Mouse (Mus musculus): ENCODE results near the gene Rab31.

Rab31 gene

DNA sequence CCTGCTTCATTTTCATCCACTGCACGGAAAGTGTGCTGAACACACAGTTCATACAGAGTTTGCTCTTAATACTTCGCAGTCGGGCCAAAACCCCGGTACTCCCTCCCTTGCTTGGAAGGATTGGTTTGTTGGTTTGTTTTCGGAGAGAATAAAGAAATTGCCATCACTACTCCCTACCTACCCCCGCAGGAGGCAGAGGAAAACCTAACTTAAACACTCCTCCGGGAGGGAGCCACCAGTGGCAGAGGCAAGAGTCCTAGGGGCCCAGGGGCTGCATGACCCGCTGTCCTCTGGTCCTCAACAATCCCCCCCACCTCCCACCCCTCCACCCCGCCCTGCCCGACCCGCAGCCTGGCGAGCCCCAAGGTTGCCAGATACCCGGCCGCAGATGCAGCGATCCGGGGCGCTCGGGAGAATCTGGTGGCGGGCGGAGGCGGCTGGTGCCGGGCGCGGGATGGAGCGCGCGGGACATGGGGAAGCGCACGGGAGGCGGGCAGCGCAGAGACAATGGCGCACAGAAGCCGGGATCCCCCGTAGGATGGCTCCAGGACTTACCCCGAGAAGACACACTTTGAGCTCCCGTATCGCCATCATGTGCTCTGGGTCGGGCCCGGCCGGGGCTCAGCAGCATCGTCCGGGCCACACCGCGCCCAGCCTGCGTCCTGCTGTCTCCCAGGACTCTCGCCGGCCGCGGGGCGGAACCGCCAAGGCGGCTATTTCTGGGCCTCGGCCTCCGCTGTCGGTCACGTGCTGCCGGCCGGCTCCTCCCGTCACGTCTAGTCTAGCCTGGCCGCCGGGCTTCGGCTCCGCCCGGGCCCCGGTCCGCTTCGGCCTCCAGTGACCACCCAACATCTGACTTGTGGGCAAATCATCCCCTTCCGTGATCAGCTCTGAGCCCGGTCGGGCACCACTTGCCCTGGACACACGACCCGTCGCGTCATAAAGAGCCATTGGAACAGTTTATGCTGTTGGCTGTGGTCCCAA is at the start of gene Rab31:
TSS of gene Rab31 (minus strand) at position 802 of the 984 bp plus-strand sequence.
- peak; percentile 71 to 79 for DNase-seq (ENCODE audit: low spot score in 2 of 2)

- DNase-seq (ENCODE audit: low spot score in 2 of 2) = no peak
Measured at GRCm38 (mm10) chr17:65820197-65820596, 47.6 kb upstream of the Rab31 start.

GRCm38 (mm10) chr17:65813763-65814162 is 41.2 kb upstream of the Rab31 start:
- no peak for DNase-seq (ENCODE audit: low spot score in 2 of 2)

DNA sequence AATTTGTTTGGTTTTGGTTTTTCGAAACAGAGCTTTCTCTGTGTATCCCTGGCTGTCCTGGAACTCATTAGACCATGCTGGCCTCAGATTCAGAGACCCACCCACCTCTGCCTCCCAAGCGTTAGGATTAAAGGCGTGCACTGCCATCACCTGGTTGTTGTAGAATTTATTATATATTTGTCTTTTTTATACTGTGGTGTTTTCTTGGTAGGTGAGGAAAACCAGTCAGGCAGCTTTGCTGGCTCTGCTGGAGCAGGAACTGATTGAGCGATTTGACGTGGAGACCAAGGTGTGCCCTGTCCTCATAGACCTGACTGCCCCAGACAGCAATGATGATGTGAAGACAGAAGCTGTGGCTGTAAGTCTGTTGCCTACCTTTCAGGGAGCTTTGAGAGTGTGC is 38.5 kb upstream of the Rab31 start:
- no peak for DNase-seq (ENCODE audit: low spot score in 2 of 2)

DNA sequence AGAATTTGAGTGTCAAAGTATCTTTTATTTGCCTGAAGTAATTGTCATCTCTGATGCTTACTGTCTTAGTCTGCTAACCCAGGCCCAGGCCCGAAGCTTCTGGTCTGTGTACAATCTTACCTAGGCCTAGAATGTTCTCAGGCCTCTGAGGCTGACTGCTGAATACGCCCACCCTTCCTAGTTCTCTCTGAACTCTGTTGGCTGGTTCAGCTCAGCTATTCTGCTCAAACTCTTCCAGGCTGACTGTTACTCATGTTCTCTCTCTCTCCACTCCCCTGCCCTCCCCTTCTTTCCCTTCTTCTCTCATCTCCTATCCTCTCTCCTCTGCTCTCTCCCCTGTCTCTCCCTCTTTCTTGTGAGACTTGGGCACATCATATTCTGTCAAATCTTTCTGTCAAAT is 33.9 kb upstream of the Rab31 start:
- DNase-seq (ENCODE audit: low spot score in 2 of 2) = no peak

DNA sequence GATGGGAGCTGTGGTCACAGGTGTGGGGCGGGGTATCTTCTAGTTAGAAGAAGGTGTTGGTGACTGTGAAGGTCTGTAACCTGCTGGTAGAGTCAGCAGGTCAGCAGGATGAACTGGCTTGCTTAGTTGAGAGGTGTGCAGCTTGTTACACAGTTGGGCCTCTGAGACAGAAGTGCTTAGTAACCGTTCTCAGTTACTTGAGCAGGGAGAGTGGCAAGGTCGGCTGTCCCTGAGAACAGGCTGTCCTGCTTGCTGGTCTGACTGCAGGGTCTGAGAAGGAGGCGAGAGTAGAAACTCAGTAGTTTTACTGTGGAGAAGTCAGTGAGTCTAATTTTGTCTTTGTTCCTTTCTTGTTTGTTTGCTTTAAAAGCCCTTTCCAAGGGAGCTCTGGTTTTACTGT is 33.4 kb upstream of the Rab31 start:
- DNase-seq (ENCODE audit: low spot score in 2 of 2) = no peak

GRCm38 (mm10) chr17:65802026-65802425 is 29.5 kb upstream of the Rab31 start:
- DNase-seq (ENCODE audit: low spot score in 2 of 2) = no peak

DNA sequence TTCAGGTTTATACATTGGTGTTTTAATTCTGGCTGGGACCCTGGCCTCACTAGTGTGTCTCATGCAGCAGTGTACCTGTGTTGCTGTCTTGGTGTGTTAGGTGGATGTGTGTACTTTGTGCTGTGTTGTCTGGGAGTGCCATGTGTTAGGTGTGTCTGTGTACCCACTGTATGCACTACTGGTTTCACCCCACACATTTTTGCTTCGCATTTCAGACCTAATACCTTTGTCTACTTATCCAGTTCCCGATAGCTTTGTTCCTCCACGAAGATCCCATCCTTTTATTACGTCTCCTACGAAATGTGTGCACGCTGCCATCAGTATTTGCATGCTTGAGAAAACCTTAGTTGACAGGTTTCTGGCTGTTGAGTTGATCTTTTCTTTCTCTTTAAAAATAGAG is 27.9 kb upstream of the Rab31 start:
- DNase-seq (ENCODE audit: low spot score in 2 of 2) = no peak

GRCm38 (mm10) chr17:65799353-65799752 is 26.8 kb upstream of the Rab31 start:
- no peak for DNase-seq (ENCODE audit: low spot score in 2 of 2)

GRCm38 (mm10) chr17:65798446-65798845 is 25.9 kb upstream of the Rab31 start:
- DNase-seq (ENCODE audit: low spot score in 2 of 2) = no peak

GRCm38 (mm10) chr17:65796056-65796455 is 23.5 kb upstream of the Rab31 start:
- no peak for DNase-seq (ENCODE audit: low spot score in 2 of 2)

GRCm38 (mm10) chr17:65794096-65794850 is 21.7 kb upstream of the Rab31 start:
- DNase-seq (ENCODE audit: low spot score in 2 of 2) = no peak

DNA sequence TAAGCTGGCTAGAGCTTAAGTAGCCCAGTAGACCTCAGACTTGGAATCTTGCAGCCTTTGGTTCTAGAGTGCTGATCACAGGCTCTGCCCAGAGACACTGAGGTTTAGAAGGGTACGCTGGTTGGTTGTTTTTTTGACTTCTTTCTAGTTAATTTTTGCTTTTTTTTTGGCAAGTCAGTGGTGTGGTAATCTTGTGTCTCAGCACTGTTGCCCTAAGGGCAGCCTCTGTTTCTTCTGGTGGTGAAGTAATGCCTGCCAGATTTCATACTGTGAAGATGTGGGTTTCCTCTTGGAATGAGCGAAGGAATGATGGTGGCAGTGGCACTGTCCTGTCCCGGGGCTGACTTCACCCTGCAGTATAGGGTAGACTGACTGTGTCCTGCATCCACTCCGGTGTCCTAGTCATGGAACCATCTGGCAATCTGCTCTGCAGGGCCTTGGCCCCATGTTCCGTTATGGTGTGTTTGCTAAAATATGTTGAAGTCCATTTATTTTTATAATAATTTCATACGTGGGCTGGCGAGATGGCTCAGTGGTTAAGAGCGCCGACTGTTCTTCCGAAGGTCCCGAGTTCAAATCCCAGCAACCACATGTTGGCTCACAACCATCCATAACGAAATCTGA is 20.9 kb upstream of the Rab31 start:
- no peak for DNase-seq (ENCODE audit: low spot score in 2 of 2)

GRCm38 (mm10) chr17:65791161-65791560 is 18.6 kb upstream of the Rab31 start:
- no peak for DNase-seq (ENCODE audit: low spot score in 2 of 2)

GRCm38 (mm10) chr17:65789576-65789975 is 17.0 kb upstream of the Rab31 start:
- no peak for DNase-seq (ENCODE audit: low spot score in 2 of 2)

GRCm38 (mm10) chr17:65788542-65789291 is 16.2 kb upstream of the Rab31 start:
- DNase-seq (ENCODE audit: low spot score in 2 of 2) = no peak

DNA sequence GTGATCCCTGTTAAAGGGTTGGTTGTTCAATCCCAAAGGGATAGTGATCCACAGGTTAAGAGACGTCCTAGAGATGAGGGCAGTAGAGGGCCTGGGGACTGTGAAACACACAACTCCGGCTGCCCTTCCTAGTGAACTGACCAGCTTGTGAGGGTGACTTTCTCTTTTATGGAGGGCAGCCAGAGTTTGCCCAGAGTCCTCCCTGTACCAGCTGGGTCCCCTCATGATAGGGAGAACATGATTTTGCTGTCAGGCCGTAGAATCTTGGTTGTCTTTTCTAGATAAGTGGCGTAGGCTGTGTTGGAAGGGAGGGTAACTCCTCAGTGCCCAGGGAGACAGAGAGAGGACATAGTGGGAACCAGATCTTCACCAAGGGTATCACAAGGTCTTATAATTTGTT is 14.7 kb upstream of the Rab31 start:
- DNase-seq (ENCODE audit: low spot score in 2 of 2) = no peak

DNA sequence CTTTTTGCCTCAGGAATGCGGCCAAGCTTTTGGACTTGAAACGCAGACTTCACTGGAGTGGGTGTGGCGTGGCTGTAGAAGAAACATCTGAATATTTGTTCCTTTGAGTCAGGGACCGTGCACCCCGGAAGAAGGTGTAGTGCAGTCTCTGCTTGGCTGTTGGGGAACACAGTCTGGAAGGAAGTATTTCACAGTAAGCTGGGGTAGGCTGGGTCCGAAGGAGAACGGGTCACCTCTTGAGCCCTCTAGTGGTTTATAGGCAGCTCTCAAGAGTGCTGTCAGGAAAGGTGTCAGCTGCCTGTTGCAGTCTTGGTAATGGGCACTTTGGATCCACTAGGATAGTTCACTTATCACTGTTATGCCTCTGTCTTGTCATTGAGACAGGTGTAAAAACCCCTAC is 13.7 kb upstream of the Rab31 start:
- no peak for DNase-seq (ENCODE audit: low spot score in 2 of 2)

GRCm38 (mm10) chr17:65785707-65786106 is 13.2 kb upstream of the Rab31 start:
- no peak for DNase-seq (ENCODE audit: low spot score in 2 of 2)

DNA sequence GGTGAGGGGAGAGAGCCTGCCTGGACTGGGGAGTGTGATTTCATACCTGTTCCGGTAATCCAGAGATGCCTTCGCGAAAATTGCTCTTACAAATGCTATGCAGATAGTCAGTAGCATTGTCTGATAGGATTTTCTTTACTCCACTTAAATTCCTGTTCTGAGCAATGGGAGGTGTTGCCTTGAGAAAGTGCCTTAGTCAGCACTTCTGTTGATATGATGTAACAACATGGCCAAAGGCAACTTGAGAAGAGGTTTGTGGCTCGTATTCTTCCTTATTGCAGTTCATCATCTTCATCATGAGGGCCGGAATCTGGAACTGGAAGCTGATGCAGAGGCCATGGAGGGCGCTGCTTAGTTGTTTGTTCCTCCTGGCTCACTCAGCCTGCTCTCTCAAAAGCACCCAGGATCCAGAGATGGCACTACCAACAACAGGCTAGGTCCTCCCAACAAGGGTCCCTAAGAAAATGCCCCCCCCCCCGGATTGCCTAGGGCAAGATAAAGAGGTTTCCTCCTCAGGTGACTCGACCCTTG is 12.1 kb upstream of the Rab31 start:
- DNase-seq (ENCODE audit: low spot score in 2 of 2) = no peak

All from frontal cortex, postnatal 10 days (tissue).